Mouse (Mus musculus) midbrain, embryonic 13.5 days (tissue): ENCODE measurements around the gene Scgb2b19. TPM values are rescaled to one million over a fixed set of nuclear protein-coding genes. Genes with fewer than 3 reads are reported as not detected.
"Not testable (repeated sequence)": the region's sequence is repeated elsewhere in the genome, so short reads cannot be mapped to it uniquely, and the experiment has no call there.

Source experiments
- ATAC-seq: fragments of 200-750 bp; cut with Nextera tagmentation; 2 replicates; pipeline ENCODE4 v1.8.0; 2017; ENCODE audit warnings: mild to moderate bottlenecking, moderate TSS enrichment, moderate library complexity
- H3K27ac ChIP-seq: fragments of 300-500 bp; sonication (generic); 2 replicates; pipeline ENCODE4 v1.5.1; 2015; ENCODE audit warnings: inconsistent platforms, mild to moderate bottlenecking, moderate library complexity
- H3K27me3 ChIP-seq: fragments of 300-500 bp; sonication (generic); 2 replicates; pipeline ENCODE4 v1.6.1; 2015; ENCODE audit warnings: mild to moderate bottlenecking, inconsistent platforms
- H3K36me3 ChIP-seq: fragments of 300-500 bp; sonication (generic); 2 replicates; pipeline ENCODE4 v1.6.1; 2015; ENCODE audit warnings: mild to moderate bottlenecking, inconsistent platforms
- H3K4me1 ChIP-seq: fragments of 300-500 bp; sonication (generic); replicated peaks from 2 replicates; pipeline ENCODE4 v1.6.1; 2015; ENCODE audit warnings: inconsistent platforms
- H3K4me2 ChIP-seq: fragments of 300-500 bp; sonication (generic); replicated peaks from 2 replicates; pipeline ENCODE4 v1.6.1; 2015; ENCODE audit warnings: moderate library complexity, mild to moderate bottlenecking, inconsistent platforms
- H3K4me3 ChIP-seq: fragments of 300-500 bp; sonication (generic); replicated peaks from 2 replicates; pipeline ENCODE4 v1.5.1; 2015; ENCODE audit warnings: mild to moderate bottlenecking, inconsistent platforms
- H3K9ac ChIP-seq: fragments of 300-500 bp; sonication (generic); replicated peaks from 2 replicates; pipeline ENCODE4 v1.6.1; 2015; ENCODE audit warnings: mild to moderate bottlenecking, inconsistent platforms
- H3K9me3 ChIP-seq: fragments of 300-500 bp; sonication (generic); 2 replicates; pipeline ENCODE4 v1.6.1; 2016; ENCODE audit warnings: mild to moderate bottlenecking, inconsistent platforms
- WGBS: fragments of 180-500 bp; shearing (Covaris S2); methylation state at CpG from one replicate; pipeline ENCODE4 v1.1.7; 2015; 5-methylcytosine and 5-hydroxymethylcytosine counted together
- polyA plus RNA-seq: library from polyadenylated mRNA; unstranded; fragments of >200 nt; fragmentation: Nextera tagmentation; extraction: Ambion mirVana; gene quantifications from 2 replicates; pipeline ENCODE4 v1.2.1, GENCODE M21; 2015

The Scgb2b19 gene
- polyA plus RNA-seq = not detected in 2 replicates

DNA sequence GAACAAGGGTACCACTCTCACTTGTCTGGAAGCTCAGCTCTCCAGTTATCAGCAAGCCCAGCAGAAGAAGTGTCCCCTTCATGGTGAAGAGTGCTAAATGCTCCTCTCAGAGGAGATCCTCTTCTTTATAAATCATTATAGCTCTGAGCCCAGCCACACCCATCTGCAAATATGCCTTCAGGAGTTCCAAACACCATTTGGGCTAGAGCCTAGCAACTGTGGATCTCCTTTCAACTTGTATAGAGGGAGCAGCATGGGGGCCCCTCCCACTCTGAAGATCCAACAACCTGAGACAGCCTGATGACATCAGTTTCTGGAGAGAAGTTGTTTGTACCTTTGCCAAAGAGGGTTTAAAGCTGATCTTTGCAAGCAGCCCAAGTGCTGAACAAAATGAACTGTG is at the start of gene Scgb2b19:
Gene Scgb2b19 (minus strand): TSS at position 101 of the 400 bp plus-strand sequence.
- not testable (repeated sequence) for H3K9me3 ChIP-seq, H3K27me3 ChIP-seq, ATAC-seq, H3K9ac ChIP-seq, H3K36me3 ChIP-seq, H3K4me3 ChIP-seq, H3K4me1 ChIP-seq, H3K4me2 ChIP-seq, H3K27ac ChIP-seq

GRCm38 (mm10) chr7:33286991-33287390 is 6.9 kb upstream of the Scgb2b19 start, which contains the start of gene Scgb1b19:
Gene Scgb1b19, plus strand, starts transcription at chr7:33287291.
- H3K9me3 ChIP-seq, H3K4me1 ChIP-seq, ATAC-seq, H3K27ac ChIP-seq, H3K27me3 ChIP-seq, H3K4me3 ChIP-seq, H3K9ac ChIP-seq, H3K36me3 ChIP-seq, H3K4me2 ChIP-seq: not testable (repeated sequence)
- WGBS = 75% methylated on average over 2 of the region's 3 CpGs

Other genes starting within 250 kb of the Scgb2b19 start
- gene Scgb2b17, start 223.8 kb downstream of the Scgb2b19 start, polyA plus RNA-seq = not detected in 2 replicates
- gene Scgb1b17, start 216.9 kb downstream of the Scgb2b19 start, polyA plus RNA-seq = not detected in 2 replicates
- gene Scgb2b18, start 106.5 kb downstream of the Scgb2b19 start, polyA plus RNA-seq = not detected in 2 replicates
- gene Scgb1b18, start 94.8 kb downstream of the Scgb2b19 start, polyA plus RNA-seq = not detected in 2 replicates
- gene Scgb1b19, start 7.0 kb upstream of the Scgb2b19 start, polyA plus RNA-seq = not detected in 2 replicates
- not detected in 2 replicates for gene Scgb2b20, start 86.0 kb upstream of the Scgb2b19 start, polyA plus RNA-seq
- gene Scgb1b20, start 92.9 kb upstream of the Scgb2b19 start, polyA plus RNA-seq = not detected in 2 replicates
- gene Scgb2b21, start 240.1 kb upstream of the Scgb2b19 start, polyA plus RNA-seq = not detected in 2 replicates